Mouse (Mus musculus) CH12.LX (cell line): ENCODE results near the gene Baz2b. TPM values are rescaled to one million over a fixed set of nuclear protein-coding genes. Genes with fewer than 3 reads are reported as not detected.

Experiments
- DNase-seq: peaks from one replicate; pipeline ENCODE4 v3.0.0-alpha.2; 2013; ENCODE audit errors: extremely low read depth
- H3K27ac ChIP-seq: 2 replicates; pipeline ENCODE4 v1.5.1; 2012; ENCODE audit warnings: low read depth, mild to moderate bottlenecking, control low read depth, moderate library complexity; ENCODE audit not compliant: insufficient read depth
- H3K27me3 ChIP-seq: replicated peaks from 2 replicates; pipeline ENCODE3; 2012; ENCODE audit warnings: inconsistent platforms
- H3K36me3 ChIP-seq, 2 experiments: replicated peaks in 1 of 2; 2 replicates each; pipeline versions ENCODE3 to v1.6.1; 2012; ENCODE audit warnings: inconsistent platforms in 1 of 2, low read length in 1 of 2, mild to moderate bottlenecking in 1 of 2, mixed read lengths in 1 of 2, moderate library complexity in 1 of 2; ENCODE audit not compliant: control insufficient read depth in 1 of 2, insufficient read depth in 1 of 2
- H3K4me1 ChIP-seq, 2 experiments: 2 replicates each; pipeline ENCODE4 v1.6.1; 2012; ENCODE audit warnings: inconsistent platforms in 1 of 2, moderate library complexity in 1 of 2; ENCODE audit not compliant: insufficient read depth in 2 of 2, control insufficient read depth in 1 of 2
- H3K4me2 ChIP-seq: 2 replicates; pipeline ENCODE4 v1.6.1; 2012; ENCODE audit warnings: low read depth, mild to moderate bottlenecking, control low read depth; ENCODE audit not compliant: poor library complexity, insufficient read depth, severe bottlenecking
- H3K4me3 ChIP-seq, 3 experiments: fragments of 150-350 bp in 1 of 3; sonication (generic) in 1 of 3; replicated peaks in 1 of 3; 2 replicates each; pipeline versions ENCODE3 to v1.5.1; 2011 to 2012; ENCODE audit warnings: low read depth in 2 of 3, low read length in 2 of 3, mild to moderate bottlenecking in 2 of 3, moderate library complexity in 2 of 3, control low read depth in 1 of 3, improper control_type of control experiment in 1 of 3, inconsistent platforms in 1 of 3, mixed read lengths in 1 of 3; ENCODE audit not compliant: poor library complexity in 1 of 3
- H3K79me2 ChIP-seq: replicated peaks from 2 replicates; pipeline ENCODE4 v1.6.1; 2012; ENCODE audit warnings: mild to moderate bottlenecking, moderate library complexity; ENCODE audit not compliant: control insufficient read depth, poor library complexity, insufficient read depth, severe bottlenecking; ENCODE audit errors: extremely low read depth
- H3K9ac ChIP-seq: 2 replicates; pipeline ENCODE4 v1.6.1; 2012; ENCODE audit warnings: low read depth, mild to moderate bottlenecking, control low read depth, moderate library complexity; ENCODE audit not compliant: insufficient read depth
- H3K9me3 ChIP-seq: replicated peaks from 2 replicates; pipeline ENCODE3; 2012; ENCODE audit warnings: low read length, inconsistent platforms, mixed read lengths
- BHLHE40 ChIP-seq: IDR thresholded peaks from 2 replicates; pipeline ENCODE4 v1.6.1; 2011; ENCODE audit warnings: mild to moderate bottlenecking, low read depth, low read length, improper control_type of control experiment
- E2F4 ChIP-seq: IDR thresholded peaks from 2 replicates; pipeline ENCODE4 v1.6.1; 2011; ENCODE audit warnings: low read depth, low read length, improper control_type of control experiment; ENCODE audit not compliant: insufficient replicate concordance
- ETS1 ChIP-seq: conservative IDR thresholded peaks from 2 replicates; pipeline ENCODE4 v1.6.1; 2012; ENCODE audit warnings: low read depth, mild to moderate bottlenecking, inconsistent platforms, low read length, improper control_type of control experiment, moderate library complexity
- IRF4 ChIP-seq: IDR thresholded peaks from 2 replicates; pipeline ENCODE4 v1.6.1; 2014; ENCODE audit warnings: low read depth, mild to moderate bottlenecking, inconsistent platforms, low read length, improper control_type of control experiment
- JUN ChIP-seq: IDR thresholded peaks from 2 replicates; pipeline ENCODE4 v1.6.1; 2011; ENCODE audit warnings: low read depth, mild to moderate bottlenecking, low read length, improper control_type of control experiment, moderate library complexity; ENCODE audit not compliant: insufficient read depth
- MEF2A ChIP-seq: IDR thresholded peaks from 2 replicates; pipeline ENCODE4 v1.6.1; 2014; ENCODE audit warnings: low read depth, mild to moderate bottlenecking, inconsistent platforms, low read length, improper control_type of control experiment, borderline replicate concordance
- MYC ChIP-seq: IDR thresholded peaks from 2 replicates; pipeline ENCODE4 v1.6.1; 2011; ENCODE audit warnings: low read depth, mild to moderate bottlenecking, improper control_type of control experiment, low read length
- NELFE ChIP-seq: IDR thresholded peaks from 2 replicates; pipeline ENCODE4 v1.6.1; 2011; ENCODE audit warnings: low read depth, low read length, improper control_type of control experiment
- POLR2A ChIP-seq: IDR thresholded peaks from 2 replicates; pipeline ENCODE4 v1.6.1; 2011; ENCODE audit warnings: low read depth, mild to moderate bottlenecking, improper control_type of control experiment, low read length
- RCOR1 ChIP-seq: conservative IDR thresholded peaks from 2 replicates; pipeline ENCODE4 v1.6.1; 2012; ENCODE audit warnings: low read depth, mild to moderate bottlenecking, inconsistent platforms, low read length, improper control_type of control experiment
- SIN3A ChIP-seq: IDR thresholded peaks from 2 replicates; pipeline ENCODE4 v1.6.1; 2012; ENCODE audit warnings: low read length, improper control_type of control experiment, inconsistent platforms
- SMC3 ChIP-seq: IDR thresholded peaks from 2 replicates; pipeline ENCODE4 v1.6.1; 2011; ENCODE audit warnings: low read depth, low read length, improper control_type of control experiment
- TBP ChIP-seq: conservative IDR thresholded peaks from 2 replicates; pipeline ENCODE4 v1.6.1; 2011; ENCODE audit warnings: low read depth, low read length, improper control_type of control experiment
- TCF12 ChIP-seq: IDR thresholded peaks from 2 replicates; pipeline ENCODE4 v1.6.1; 2014; ENCODE audit warnings: low read depth, mild to moderate bottlenecking, inconsistent platforms, low read length, improper control_type of control experiment
- UBTF ChIP-seq: IDR thresholded peaks from 2 replicates; pipeline ENCODE4 v1.6.1; 2012; ENCODE audit warnings: low read depth, mild to moderate bottlenecking, inconsistent platforms, low read length, improper control_type of control experiment, moderate library complexity
- USF1 ChIP-seq: IDR thresholded peaks from 2 replicates; pipeline ENCODE4 v1.6.1; 2014; ENCODE audit warnings: low read depth, mild to moderate bottlenecking, inconsistent platforms, low read length, improper control_type of control experiment
- USF2 ChIP-seq: conservative IDR thresholded peaks from 2 replicates; pipeline ENCODE4 v1.6.1; 2011; ENCODE audit warnings: low read depth, low read length, improper control_type of control experiment
- ZC3H11A ChIP-seq: IDR thresholded peaks from 2 replicates; pipeline ENCODE4 v1.6.1; 2012; ENCODE audit warnings: low read depth, mild to moderate bottlenecking, inconsistent platforms, low read length, improper control_type of control experiment
- ZKSCAN1 ChIP-seq: IDR thresholded peaks from 2 replicates; pipeline ENCODE4 v1.6.1; 2012; ENCODE audit warnings: low read depth, inconsistent platforms, low read length, improper control_type of control experiment, borderline replicate concordance
- ZNF384 ChIP-seq: IDR thresholded peaks from 2 replicates; pipeline ENCODE4 v1.6.1; 2012; ENCODE audit warnings: low read depth, low read length, improper control_type of control experiment, inconsistent platforms
- dilution Hi-C: fragments of 300-500 bp; cut with MboI; formaldehyde crosslinking; loops from 2 replicates; pipeline ENCODE4 v1.14.3; 2020; ENCODE audit warnings: low sequenced_read_pairs; ENCODE audit not compliant: extremely low pct_unique_long_range_greater_than_20kb, extremely low pct_ligation_motif_present
- in situ Hi-C: fragments of 300-500 bp; cut with MboI; formaldehyde crosslinking; loops from 3 replicates; pipeline ENCODE4 v1.14.3; 2019; ENCODE audit warnings: low sequenced_read_pairs, low pct_ligation_motif_present, low pct_unique_long_range_greater_than_20kb, mixed read lengths
- polyA plus RNA-seq: library from polyadenylated mRNA; unstranded; fragments of >175 nt; gene quantifications from 2 replicates; pipeline ENCODE4 v1.2.1, GENCODE M21; 2012; ENCODE audit warnings: low read depth; ENCODE audit not compliant: insufficient read length
- total RNA-seq, 2 experiments: library from RNA; depleted of rRNA; stranded (reverse); fragments of 300-350 nt in 1 of 2; fragments of >200 nt in 1 of 2; gene quantifications; 2 replicates each; pipeline ENCODE4 v1.2.3; 2012 to 2014

Gene Baz2b
- total and polyA plus RNA-seq, 3 experiments: 17.3 to 36.3 (median 31.9) TPM

GRCm38 (mm10) chr2:59889699-59890098 is 319.9 kb downstream of the Baz2b start:
- no peak for DNase-seq
- Histone ChIP-seq H3K4me2 (no peak overlapping the region), H3K79me2 (no peaks in the 10 kb centered on the region), H3K9ac (no peak overlapping the region), H3K4me1 (peaks cover 0 to 8% of the 10 kb centered on the region in 2 experiments; a peak in 1 of 4 replicates), H3K27ac (no peak overlapping the region), H3K27me3 (no peaks in the 10 kb centered on the region), H3K4me3 (no peak overlapping the region), H3K36me3 (peaks cover 0 to 21% of the 10 kb centered on the region in 2 experiments), H3K9me3 (no peaks in the 10 kb centered on the region)
- dilution Hi-C loops: no loop called here
- in situ Hi-C loops: no loop called here
- TF ChIP-seq MYC (no peak), ZNF384 (no peak), MEF2A (no peak), E2F4 (no peak), ZKSCAN1 (no peak), RCOR1 (no peak), POLR2A (no peak), ETS1 (no peak), JUN (no peak), UBTF (no peak), USF1 (no peak), ZC3H11A (no peak), IRF4 (no peak), SIN3A (no peak), BHLHE40 (no peak), USF2 (no peak), NELFE (no peak), TCF12 (no peak)

GRCm38 (mm10) chr2:59882742-59883281 is 326.8 kb downstream of the Baz2b start:
- Histone ChIP-seq H3K9me3 (peaks cover 7% of the 10 kb centered on the region), H3K27ac (no peak overlapping the region), H3K27me3 (no peaks in the 10 kb centered on the region), H3K36me3 (peaks cover 0 to 1% of the 10 kb centered on the region in 2 experiments), H3K4me1 (peaks cover 6 to 22% of the 10 kb centered on the region in 2 experiments), H3K9ac (peak overlapping the region; percentile 31; the same call in 1 of the 2 replicates), H3K4me3 (peak overlapping the region; percentile 47 to 66 (median 63)), H3K79me2 (no peaks in the 10 kb centered on the region), H3K4me2 (peak overlapping the region; percentile 56)
- dilution Hi-C loops: no loop called here
- in situ Hi-C loops: no loop called here
- DNase-seq: no peak
- TF ChIP-seq SMC3 (no peak), TBP (0 out of 2 replicates have a peak, but pooled peaks have one; percentile 37)
